Mouse (Mus musculus) left cerebral cortex, postnatal 36 days (tissue): ENCODE results near the gene Cdadc1. TPM values are rescaled to one million over a fixed set of nuclear protein-coding genes. Genes with fewer than 3 reads are reported as not detected.

ENCODE experiments used
- DNase-seq, 2 experiments: peaks; one replicate each; pipeline ENCODE4 v3.0.0; 2021 to 2022; ENCODE audit warnings: low spot score in 2 of 2, mixed read lengths in 1 of 2
- intact Hi-C: fragments of 180-260 bp; cut with DNase I; formaldehyde crosslinking; loops from one replicate; pipeline ENCODE4 v1.15.1; 2025
- total RNA-seq, 2 experiments: library from RNA; stranded (reverse); gene quantifications; 2 replicates each; pipeline ENCODE4 v1.2.3; 2021

The Cdadc1 gene
- total RNA-seq, 2 experiments from 2014 or later = 74.7 to 75.4 TPM

- intact Hi-C loops = loop anchor here (10.0 kb wide), 3 partner anchors 217 to 397 kb away; no protein-coding TSS in a partner anchor
- DNase-seq = no peak
These were observed 45.8 kb downstream of the Cdadc1 start for GRCm38 (mm10) chr14:59551956-59552355.

GRCm38 (mm10) chr14:59550841-59551240, 46.9 kb downstream of the Cdadc1 start:
- intact Hi-C loops = loop anchor here (10.0 kb wide), 3 partner anchors 216 to 396 kb away; no protein-coding TSS in a partner anchor
- DNase-seq = no peak

DNA sequence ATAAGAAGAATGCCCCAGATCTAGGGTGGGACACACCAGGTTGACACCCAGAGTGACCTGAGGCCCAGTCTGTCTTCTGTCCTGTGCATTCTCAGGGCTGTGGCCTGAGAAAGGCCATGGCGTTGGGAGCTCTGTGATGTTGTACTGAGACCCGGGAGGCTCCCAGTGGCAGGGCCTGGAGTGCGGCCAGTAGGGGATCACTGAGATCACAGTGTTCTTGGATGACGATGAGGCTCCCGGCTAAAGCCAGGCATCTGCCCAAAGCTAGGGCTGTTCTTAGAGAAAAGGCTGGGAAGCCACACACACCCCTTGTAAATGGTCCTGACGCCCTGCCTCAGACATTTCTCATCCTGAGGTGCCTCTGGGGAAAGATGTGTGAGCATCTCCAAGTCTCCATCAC, 48.7 kb downstream of the Cdadc1 start:
- intact Hi-C loops = no loop called here
- peak; percentile 23 to 28 for DNase-seq

GRCm38 (mm10) chr14:59548532-59548931, 49.2 kb downstream of the Cdadc1 start:
- DNase-seq = no peak
- intact Hi-C loops = no loop called here

GRCm38 (mm10) chr14:59547530-59547929, 50.2 kb downstream of the Cdadc1 start:
- intact Hi-C loops = no loop called here
- no peak for DNase-seq

- DNase-seq = no peak
- intact Hi-C loops = no loop called here
These were observed 51.4 kb downstream of the Cdadc1 start for GRCm38 (mm10) chr14:59546162-59546880.

DNA sequence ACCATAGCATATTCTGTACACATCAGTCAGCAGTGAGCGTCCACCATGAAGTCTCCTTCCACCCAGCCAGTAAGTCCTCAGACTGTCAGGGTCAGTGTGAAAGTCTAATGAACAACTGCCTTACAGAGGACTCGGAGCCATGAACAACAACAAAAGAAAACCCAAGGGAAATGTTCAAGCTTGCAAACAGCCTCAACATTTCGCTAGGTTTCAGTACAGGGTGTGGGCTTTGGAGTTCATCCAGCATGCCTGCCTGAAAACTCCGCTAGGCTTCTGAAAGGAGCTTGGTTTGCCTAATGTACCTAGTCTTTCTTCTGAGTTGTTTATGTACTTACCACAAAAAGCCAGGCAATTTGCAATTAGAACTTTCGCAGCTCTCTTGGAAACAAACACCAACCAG, 53.8 kb downstream of the Cdadc1 start:
- intact Hi-C loops = no loop called here
- DNase-seq = no peak

- no peak for DNase-seq
- intact Hi-C loops = no loop called here
These were observed 54.5 kb downstream of the Cdadc1 start for GRCm38 (mm10) chr14:59543158-59543826.

DNA sequence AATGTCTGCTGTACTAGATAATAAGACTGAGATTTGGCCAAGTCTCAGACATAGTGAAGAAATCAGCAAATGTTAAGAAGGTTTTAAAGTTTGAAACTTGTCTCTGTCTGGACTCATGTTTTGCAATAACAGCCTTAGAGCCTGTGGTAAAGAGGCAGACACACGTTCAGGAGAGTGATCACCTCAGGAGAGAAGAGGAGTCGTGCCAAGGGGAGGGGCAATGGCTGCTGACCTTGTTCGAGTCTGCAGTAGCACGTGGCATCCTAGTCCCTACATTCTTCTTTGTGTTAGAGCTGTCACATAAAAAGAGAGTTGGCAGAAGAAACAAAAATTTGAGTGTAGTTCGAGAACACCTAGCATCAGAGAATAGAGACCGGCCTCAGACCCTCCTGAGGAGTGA, 57.0 kb downstream of the Cdadc1 start:
- no peak for DNase-seq
- intact Hi-C loops = no loop called here

DNA sequence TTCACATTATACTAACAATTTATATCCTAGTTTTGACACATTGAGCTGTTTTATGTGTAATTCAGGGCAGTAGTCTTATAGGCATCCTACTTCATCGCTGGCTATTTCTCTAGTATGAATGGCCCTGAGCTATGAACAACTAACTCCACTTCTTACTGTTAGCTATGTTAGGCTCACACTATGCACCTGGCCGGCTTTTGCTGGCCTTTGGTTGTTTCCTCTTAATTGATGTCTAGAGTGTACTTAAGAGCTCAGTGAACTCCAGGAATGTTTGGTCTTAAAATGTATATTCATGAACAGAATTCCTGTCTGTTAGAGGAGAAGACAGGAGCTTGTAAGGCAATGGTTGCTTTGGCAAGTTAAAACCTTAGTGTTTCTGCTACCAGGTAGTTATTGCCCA, 57.5 kb downstream of the Cdadc1 start:
- intact Hi-C loops = no loop called here
- no peak for DNase-seq

DNA sequence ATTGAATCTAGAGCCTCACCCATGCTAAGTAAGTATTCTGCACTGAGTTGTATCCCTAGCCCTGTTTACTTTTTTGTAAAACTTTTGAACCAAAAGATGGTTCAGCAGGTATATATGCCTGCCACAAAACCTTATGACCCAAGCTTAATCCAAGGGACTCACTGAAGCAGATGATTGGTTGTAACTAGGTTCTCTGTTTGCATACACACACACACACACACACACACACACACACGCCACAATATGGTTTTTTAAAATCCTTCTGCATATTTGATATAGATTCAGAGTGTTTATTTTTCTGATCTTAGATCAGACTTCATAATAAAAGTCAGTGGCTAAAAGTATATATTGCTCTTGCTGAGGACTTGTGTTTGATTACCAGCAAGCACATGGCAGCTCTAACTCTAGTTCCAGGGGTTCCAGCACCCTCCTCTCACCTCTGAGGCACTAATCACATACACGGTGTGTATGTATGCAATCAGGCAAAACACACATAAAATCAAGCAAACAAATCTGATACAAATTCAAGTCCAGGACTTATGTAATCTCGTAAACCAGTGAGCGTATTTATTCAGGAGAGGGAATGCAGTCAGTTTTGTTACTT, 59.8 kb downstream of the Cdadc1 start:
- DNase-seq = no peak
- intact Hi-C loops = no loop called here

- intact Hi-C loops = no loop called here
- no peak for DNase-seq
These were observed 63.9 kb downstream of the Cdadc1 start for GRCm38 (mm10) chr14:59533908-59534307.

DNA sequence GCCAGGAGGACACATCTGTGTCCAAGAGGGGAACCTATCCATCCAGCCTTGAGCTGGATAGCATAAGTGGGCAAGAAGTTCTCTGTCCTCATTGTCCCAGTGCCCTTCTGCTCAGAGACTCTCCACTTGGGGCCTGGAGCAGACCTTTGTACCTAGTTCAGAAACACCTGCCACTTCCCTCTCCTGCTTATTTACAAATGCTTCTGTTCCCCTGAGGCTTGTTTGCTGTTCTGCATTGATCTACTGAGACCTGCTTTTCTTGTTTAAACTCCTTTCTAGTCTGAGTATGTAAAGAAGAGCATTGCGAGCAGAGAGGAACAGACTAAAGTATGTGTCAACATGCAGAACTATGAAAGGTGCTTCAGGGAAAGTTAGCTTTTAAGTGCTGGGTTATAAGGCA, 64.8 kb downstream of the Cdadc1 start:
- no peak for DNase-seq
- intact Hi-C loops = no loop called here

GRCm38 (mm10) chr14:59530801-59531200, 67.0 kb downstream of the Cdadc1 start:
- intact Hi-C loops = no loop called here
- DNase-seq = no peak

DNA sequence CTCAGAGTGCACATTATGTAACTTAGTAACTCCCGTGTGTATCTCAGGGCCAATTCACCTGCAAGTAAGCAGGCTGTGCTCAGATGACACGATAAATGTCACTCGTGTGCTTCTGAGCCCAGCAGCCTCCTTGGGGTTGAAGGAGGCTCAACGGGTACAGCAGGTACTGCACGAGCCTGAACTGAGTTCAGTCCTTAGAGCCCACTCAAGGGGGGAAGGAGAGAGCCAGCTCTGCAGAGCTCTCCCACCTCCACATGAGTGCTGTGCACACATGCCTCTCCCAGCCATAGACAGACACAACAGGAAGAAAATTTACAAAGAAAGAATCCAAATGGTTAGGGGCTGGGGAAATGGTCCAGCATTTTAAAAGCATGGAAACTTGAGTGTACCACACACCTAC, 71.9 kb downstream of the Cdadc1 start:
- DNase-seq = no peak
- intact Hi-C loops = no loop called here

- peak in 1 of 2 experiments; percentile 13 for DNase-seq
- intact Hi-C loops = loop anchor here (5.0 kb wide), 1 partner anchor 47 kb away; no protein-coding TSS in a partner anchor
These were observed 83.8 kb downstream of the Cdadc1 start for GRCm38 (mm10) chr14:59513922-59514444.

Other genes starting within 250 kb of the Cdadc1 start
- gene Phf11d, start 232.5 kb downstream of the Cdadc1 start, total RNA-seq = under 1 TPM; 0.25 to 0.59 TPM
- gene Phf11c, start 202.6 kb downstream of the Cdadc1 start, total RNA-seq = under 1 TPM; 0.17 to 0.61 TPM
- gene Setdb2, start 157.1 kb downstream of the Cdadc1 start, total RNA-seq = 1 to 10 TPM; 6.3 to 6.8 TPM
- 10 to 100 TPM; 19.9 to 24.2 TPM for gene Cab39l, start 157.0 kb downstream of the Cdadc1 start, total RNA-seq
- 1 to 10 TPM; 2.1 to 2.7 TPM for gene Shisa2, start 27.3 kb upstream of the Cdadc1 start, total RNA-seq